ENCODE assay signal across 8 mouse cellular contexts in the genomic region with DNA sequence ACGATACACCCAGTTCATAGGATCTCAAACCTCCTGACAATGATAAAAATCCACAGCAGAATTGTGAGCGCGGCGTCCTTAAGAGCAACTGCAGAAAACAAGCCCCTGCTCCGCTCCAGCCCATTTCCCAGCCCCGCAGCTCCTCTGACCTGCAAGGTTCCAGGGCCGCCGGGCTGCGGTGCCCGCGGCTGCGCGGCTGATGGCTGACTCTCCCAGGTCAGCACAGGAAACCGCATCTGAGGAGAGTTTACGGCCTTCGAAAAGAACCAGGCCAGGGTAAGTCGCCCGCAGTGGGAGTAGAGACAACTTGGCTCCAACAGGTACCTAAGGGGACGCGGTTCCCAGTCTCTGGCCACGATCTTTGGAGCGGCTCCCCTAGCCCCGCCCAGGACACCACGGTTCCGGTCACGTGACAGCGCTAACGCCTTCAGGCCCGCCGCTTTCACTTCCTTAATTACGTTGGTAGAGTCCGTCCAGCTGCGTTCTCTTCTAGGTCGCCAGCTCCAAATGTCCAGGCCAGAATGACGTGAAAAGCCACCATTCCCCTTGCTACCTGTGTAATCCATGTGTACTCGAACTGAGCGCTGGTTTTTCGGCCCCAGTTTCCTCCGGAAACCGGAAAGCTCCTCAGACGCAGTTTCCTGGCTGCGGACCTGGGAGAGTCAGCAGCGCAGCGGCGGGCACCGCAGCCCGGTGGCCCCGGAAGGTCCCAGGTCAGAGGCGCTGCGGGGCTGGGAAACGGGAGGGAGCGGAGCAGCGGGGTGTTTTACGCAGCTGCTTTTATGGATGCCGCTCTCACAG. TPM values are rescaled to one million over a fixed set of nuclear protein-coding genes. Genes with fewer than 3 reads are reported as not detected.
DNase-seq lines count a peak whose midpoint lies in the region; ATAC-seq and TF ChIP-seq lines count a peak whose summit lies in the region.
"Not testable (repeated sequence)": the region's sequence is repeated elsewhere in the genome, so short reads cannot be mapped to it uniquely, and the experiment has no call there.

A gene (minus strand): TSS at position 358 of the 801 bp plus-strand sequence.
A gene (plus strand): TSS at position 446 of the 801 bp plus-strand sequence.

- peak within 1 kb of the TSS; percentile 64 for H3K9ac ChIP-seq in kidney, embryonic 14.5 days (ENCODE audit: low read depth, low read length)
- H3K9ac ChIP-seq in limb, embryonic 15.5 days: peak within 1 kb of the TSS; percentile 71
- H3K9ac ChIP-seq in midbrain, postnatal 0 days (replicated peaks; ENCODE audit: low read length, poor library complexity, severe bottlenecking): peak within 1 kb of the TSS; percentile 65

- TF ChIP-seq CTCF in bone marrow macrophage, adult 2 months (IDR thresholded peaks at IDR 0.05; ENCODE audit: low read depth, low read length); embryonic fibroblast, embryonic 13.5 days (IDR thresholded peaks at IDR 0.05; ENCODE audit: borderline replicate concordance, insufficient read depth, low read length); midbrain, postnatal 0 days (IDR thresholded peaks at IDR 0.05): not testable (repeated sequence)

- H3K4me3 ChIP-seq in bone marrow macrophage, adult 2 months (ENCODE audit: insufficient read depth, low read length): peak within 1 kb of the TSS; percentile 74
- H3K4me3 ChIP-seq in embryonic fibroblast, embryonic 13.5 days (ENCODE audit: insufficient read depth, low read length): peak within 1 kb of the TSS; percentile 92
- peak within 1 kb of the TSS; percentile 67 for H3K4me3 ChIP-seq in heart, embryonic 10.5 days
- peak within 1 kb of the TSS; percentile 57 for H3K4me3 ChIP-seq in kidney, embryonic 14.5 days (ENCODE audit: low read length)
- H3K4me3 ChIP-seq in limb, embryonic 15.5 days: peak within 1 kb of the TSS; percentile 69
- peak within 1 kb of the TSS; percentile 67 for H3K4me3 ChIP-seq in midbrain, postnatal 0 days (ENCODE audit: low read depth, low read length)

- peak; percentile 99 for ATAC-seq in kidney, embryonic 14.5 days (ENCODE audit: low FRiP score, low TSS enrichment)
- peak; percentile 94 for ATAC-seq in limb, embryonic 15.5 days (ENCODE audit: insufficient number of reproducible peaks, low FRiP score, low TSS enrichment, low read depth)
- ATAC-seq in midbrain, postnatal 0 days (ENCODE audit: low FRiP score): peak; percentile 94

- peak within 1 kb of the TSS; percentile 44 for H3K4me2 ChIP-seq in kidney, embryonic 14.5 days (replicated peaks; ENCODE audit: low read depth, low read length)
- H3K4me2 ChIP-seq in limb, embryonic 15.5 days: peak within 1 kb of the TSS; percentile 49
- H3K4me2 ChIP-seq in midbrain, postnatal 0 days (ENCODE audit: low read depth, low read length, poor library complexity, severe bottlenecking): peak within 1 kb of the TSS; percentile 57

- DNase-seq in 416B (ENCODE audit: low read depth): peak; percentile 77
- peak; percentile 85 for DNase-seq in heart, embryonic 10.5 days (ENCODE audit: low spot score)
- peak; percentile 72 for DNase-seq in midbrain, postnatal 0 days (ENCODE audit: low spot score)
- DNase-seq in spleen, postnatal 10 days (ENCODE audit: low spot score in 2 of 2): peak; percentile 74 to 85

- not testable (repeated sequence) for TF ChIP-seq POLR2A in bone marrow macrophage, adult 2 months (IDR thresholded peaks at IDR 0.05; ENCODE audit: borderline replicate concordance, low read depth, low read length)
- peak; percentile 41; the same call in 1 of the 2 replicates for TF ChIP-seq POLR2A in embryonic fibroblast, embryonic 13.5 days (IDR thresholded peaks at IDR 0.05; ENCODE audit: low read depth, low read length)

- H3K27ac ChIP-seq in bone marrow macrophage, adult 2 months (ENCODE audit: insufficient read depth, low read depth, low read length): peak within 1 kb of the TSS; percentile 93
- peak within 1 kb of the TSS; percentile 80 for H3K27ac ChIP-seq in embryonic fibroblast, embryonic 13.5 days (ENCODE audit: insufficient read depth, low read length)
- peak within 1 kb of the TSS; percentile 91 for H3K27ac ChIP-seq in heart, embryonic 10.5 days
- H3K27ac ChIP-seq in kidney, embryonic 14.5 days (ENCODE audit: low read depth, low read length): peak within 1 kb of the TSS; percentile 87
- peak within 1 kb of the TSS; percentile 87 for H3K27ac ChIP-seq in limb, embryonic 15.5 days
- peak within 1 kb of the TSS; percentile 69; the same call in 1 of the 2 replicates for H3K27ac ChIP-seq in midbrain, postnatal 0 days (ENCODE audit: low read depth, low read length)

- H3K4me1 ChIP-seq in bone marrow macrophage, adult 2 months (ENCODE audit: control insufficient read depth, insufficient read depth, low read length); embryonic fibroblast, embryonic 13.5 days (ENCODE audit: control insufficient read depth, insufficient read depth, low read length); heart, embryonic 10.5 days; kidney, embryonic 14.5 days (ENCODE audit: control insufficient read depth, insufficient read depth, low read length); limb, embryonic 15.5 days; midbrain, postnatal 0 days (ENCODE audit: insufficient read depth, low read length): not testable (repeated sequence)

- not testable (repeated sequence) for H3K9me3 ChIP-seq in heart, embryonic 10.5 days; kidney, embryonic 14.5 days (ENCODE audit: control insufficient read depth, low read length); limb, embryonic 15.5 days; midbrain, postnatal 0 days (ENCODE audit: low read length)

- not testable (repeated sequence) for H3K27me3 ChIP-seq in heart, embryonic 10.5 days (ENCODE audit: insufficient read depth, poor library complexity, severe bottlenecking); kidney, embryonic 14.5 days (ENCODE audit: control insufficient read depth, insufficient read depth, low read length); limb, embryonic 15.5 days; midbrain, postnatal 0 days (ENCODE audit: insufficient read depth, low read length)

- WGBS in heart, embryonic 10.5 days: under 1% methylated on average over 43 of the region's 55 CpGs
- WGBS in kidney, embryonic 14.5 days: under 1% methylated on average over 39 of the region's 55 CpGs
- under 1% methylated on average over 39 of the region's 55 CpGs for WGBS in limb, embryonic 15.5 days
- WGBS in midbrain, postnatal 0 days: under 1% methylated on average over 39 of the region's 55 CpGs

- H3K36me3 ChIP-seq in heart, embryonic 10.5 days; kidney, embryonic 14.5 days (ENCODE audit: control insufficient read depth, insufficient read depth, low read length); limb, embryonic 15.5 days; midbrain, postnatal 0 days (ENCODE audit: insufficient read depth, low read length): not testable (repeated sequence)

RNA-seq across cellular contexts. Expression of the first gene that starts in this region (rescaled TPM):
- polyA plus RNA-seq in bone marrow macrophage, adult 2 months (2012; ENCODE audit: insufficient read depth, insufficient read length, missing spikeins): 10.8 and 11.2 TPM in 2 replicates
- 11.3 and 13.9 TPM in 2 replicates for polyA plus RNA-seq in embryonic fibroblast, embryonic 13.5 days (2011; ENCODE audit: insufficient read length, low read depth, missing spikeins)
- 16.0 and 17.7 TPM in 2 replicates for polyA plus RNA-seq in heart, embryonic 10.5 days (2016; fragmentation: Nextera tagmentation; extraction: Ambion mirVana)
- polyA plus RNA-seq in kidney, embryonic 14.5 days (2014; fragmentation: Nextera tagmentation; extraction: Ambion mirVana): 23.4 and 23.7 TPM in 2 replicates
- 19.7 and 19.8 TPM in 2 replicates for polyA plus RNA-seq in limb, embryonic 15.5 days (2015; fragmentation: Nextera tagmentation; extraction: Ambion mirVana)
- total RNA-seq in midbrain, postnatal 0 days (2014; rRNA removed): 11.0 and 12.0 TPM in 2 replicates
- 10.4 and 11.1 TPM in 2 replicates for polyA plus RNA-seq in midbrain, postnatal 0 days (2015; fragmentation: Nextera tagmentation; extraction: Ambion mirVana)

RNA-seq across cellular contexts. Expression of the second gene that starts in this region (rescaled TPM):
- 21.8 and 23.9 TPM in 2 replicates for polyA plus RNA-seq in bone marrow macrophage, adult 2 months (2012; ENCODE audit: insufficient read depth, insufficient read length, missing spikeins)
- 11.7 and 18.2 TPM in 2 replicates for polyA plus RNA-seq in embryonic fibroblast, embryonic 13.5 days (2011; ENCODE audit: insufficient read length, low read depth, missing spikeins)
- polyA plus RNA-seq in heart, embryonic 10.5 days (2016; fragmentation: Nextera tagmentation; extraction: Ambion mirVana): 11.9 and 14.6 TPM in 2 replicates
- 17.7 TPM in 2 replicates for polyA plus RNA-seq in kidney, embryonic 14.5 days (2014; fragmentation: Nextera tagmentation; extraction: Ambion mirVana)
- polyA plus RNA-seq in limb, embryonic 15.5 days (2015; fragmentation: Nextera tagmentation; extraction: Ambion mirVana): 17.2 and 18.5 TPM in 2 replicates
- 14.5 and 19.8 TPM in 2 replicates for total RNA-seq in midbrain, postnatal 0 days (2014; rRNA removed)
- polyA plus RNA-seq in midbrain, postnatal 0 days (2015; fragmentation: Nextera tagmentation; extraction: Ambion mirVana): 12.7 TPM in 2 replicates

Comparison
In these comparisons a context has a peak if more than half of its experiments do, and no peak if none do; other contexts are left out.
1. Peak in every context shown above with its lines: DNase-seq, ATAC-seq, H3K4me3 ChIP-seq and H3K27ac ChIP-seq.